Mouse (Mus musculus): ENCODE results near the gene Olfr1535.

The Olfr1535 gene

GRCm38 (mm10) chr13:21559793-21560192, at the start of gene Olfr1535:
Olfr1535 (minus strand) TSS chr13:21559893.
- no peak for DNase-seq

GRCm38 (mm10) chr13:21591618-21592017, 31.9 kb upstream of the Olfr1535 start:
- no peak for DNase-seq

DNA sequence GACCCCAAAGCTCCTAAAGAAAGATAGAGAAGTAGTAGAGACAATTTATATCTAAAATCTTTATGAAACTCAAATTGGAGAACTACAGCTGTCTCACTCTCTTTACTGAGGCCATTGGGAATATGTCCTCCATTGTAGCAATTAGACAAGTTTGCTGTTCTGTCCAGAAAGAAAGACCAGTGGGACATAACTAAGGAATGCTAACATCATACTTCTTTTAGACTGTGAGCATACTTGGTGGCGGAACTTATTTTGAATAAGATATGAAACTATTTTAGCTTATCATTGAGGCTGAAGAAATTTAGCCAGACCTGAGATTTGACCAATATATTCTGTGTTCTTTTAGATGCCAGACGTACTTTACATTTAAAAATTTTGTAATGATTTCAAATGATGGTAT, 22.0 kb upstream of the Olfr1535 start, which contains the start of gene Olfr1364:
Olfr1364 (minus strand) TSS at position 101 of the 400 bp plus-strand sequence.
- no peak for DNase-seq

- DNase-seq, result no peak
Measured at GRCm38 (mm10) chr13:21550416-21551110, 9.1 kb downstream of the Olfr1535 start.

- DNase-seq, result no peak
Measured at GRCm38 (mm10) chr13:21549487-21549886, 10.2 kb downstream of the Olfr1535 start.

- DNase-seq, result no peak
Measured at GRCm38 (mm10) chr13:21542708-21543107, 17.0 kb downstream of the Olfr1535 start, which contains the start of gene Olfr1366. Olfr1366 (minus strand) TSS chr13:21542808.

- peak; percentile 88 to 92 for DNase-seq
Measured at GRCm38 (mm10) chr13:21530781-21531201, 28.9 kb downstream of the Olfr1535 start, which contains the start of gene Zkscan8. Zkscan8 (minus strand) TSS chr13:21531120.

DNA sequence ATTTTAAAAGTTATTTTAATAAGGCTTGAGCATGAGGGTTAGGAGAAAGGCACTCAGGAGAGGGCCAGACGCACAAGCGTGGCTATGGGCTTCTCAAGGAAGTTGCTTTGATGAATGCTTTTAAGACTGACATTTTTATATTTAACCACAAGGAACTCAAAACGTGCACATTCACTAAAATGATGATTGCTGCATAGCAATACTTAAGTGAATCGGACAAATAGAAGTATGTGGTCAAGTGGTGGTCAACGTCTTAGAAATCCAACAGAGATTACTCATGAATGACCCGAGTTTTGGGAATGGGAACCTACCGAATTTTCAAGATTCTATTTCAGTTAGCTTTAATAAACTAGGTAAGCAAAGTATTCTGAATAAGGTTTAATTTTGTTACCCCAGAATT, 29.6 kb downstream of the Olfr1535 start:
- DNase-seq, result no peak

DNA sequence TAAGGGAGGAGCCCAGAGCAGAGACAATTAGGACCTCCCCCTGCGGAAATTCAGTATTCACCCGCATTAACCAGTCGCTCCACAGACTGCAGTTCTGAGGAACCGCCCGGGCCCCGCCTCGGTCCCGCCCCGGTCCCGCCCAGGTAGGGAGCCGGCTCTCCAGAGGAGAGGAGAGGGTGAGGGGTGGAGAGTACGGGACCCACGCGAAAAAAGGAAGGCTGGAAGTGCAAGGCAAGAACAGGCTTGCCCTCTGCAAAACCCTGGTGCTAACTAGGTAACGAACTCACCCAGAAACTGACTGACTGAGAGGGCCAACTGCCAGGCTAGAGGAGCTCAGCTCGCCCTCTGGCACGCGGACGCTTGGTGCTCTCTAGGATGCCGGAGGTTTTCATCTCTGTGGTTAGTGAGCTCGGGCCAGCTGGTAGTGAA, 53.5 kb downstream of the Olfr1535 start:
- DNase-seq, result peak; percentile 79 to 83

All from lung, adult 18-20 months (tissue).